Mouse (Mus musculus): ENCODE results near the gene Lamb2. TPM values are rescaled to one million over a fixed set of nuclear protein-coding genes. Genes with fewer than 3 reads are reported as not detected.

Lamb2 gene
- polyA plus RNA-seq, 1 experiment from 2014 or later, result 0.92 TPM

- 7% methylated on average over 20 of the region's 20 CpGs for WGBS (ENCODE audit: missing documents)
- H3K4me3 ChIP-seq (ENCODE audit: inconsistent target), result peak overlapping the region; percentile 7; the same call in 1 of the 2 replicates
- H3K79me2 ChIP-seq (ENCODE audit: inconsistent target), result no peaks in the 10 kb centered on the region
- no peak overlapping the region for H3K27ac ChIP-seq
- H3K36me3 ChIP-seq (ENCODE audit: inconsistent target), result no peaks in the 10 kb centered on the region
These were observed 839 bp upstream of the Lamb2 start for GRCm38 (mm10) chr9:108478638-108479156.

GRCm38 (mm10) chr9:108479241-108479640 is 295 bp upstream of the Lamb2 start:
- no peak overlapping the region for H3K27ac ChIP-seq
- H3K79me2 ChIP-seq (ENCODE audit: inconsistent target), result no peaks in the 10 kb centered on the region
- no peaks in the 10 kb centered on the region for H3K36me3 ChIP-seq (ENCODE audit: inconsistent target)
- no peak overlapping the region for H3K4me3 ChIP-seq (ENCODE audit: inconsistent target)
- WGBS (ENCODE audit: missing documents), result 58% methylated on average over 11 of the region's 11 CpGs

GRCm38 (mm10) chr9:108480813-108481519 is 1.4 kb downstream of the Lamb2 start:
- Histone ChIP-seq H3K36me3 (ENCODE audit: inconsistent target) (no peaks in the 10 kb centered on the region), H3K27ac (no peak overlapping the region), H3K4me3 (ENCODE audit: inconsistent target) (no peak overlapping the region), H3K79me2 (ENCODE audit: inconsistent target) (no peaks in the 10 kb centered on the region)
- WGBS (ENCODE audit: missing documents), result 93% methylated on average over 28 of the region's 28 CpGs

- Histone ChIP-seq H3K27ac (no peak overlapping the region), H3K79me2 (ENCODE audit: inconsistent target) (no peaks in the 10 kb centered on the region), H3K36me3 (ENCODE audit: inconsistent target) (no peaks in the 10 kb centered on the region), H3K4me3 (ENCODE audit: inconsistent target) (no peak overlapping the region)
- WGBS (ENCODE audit: missing documents), result 93% methylated on average over 19 of the region's 19 CpGs
These were observed 2.1 kb downstream of the Lamb2 start for GRCm38 (mm10) chr9:108481520-108482210.

- no peak overlapping the region for H3K4me3 ChIP-seq (ENCODE audit: inconsistent target)
- no peaks in the 10 kb centered on the region for H3K36me3 ChIP-seq (ENCODE audit: inconsistent target)
- no peaks in the 10 kb centered on the region for H3K79me2 ChIP-seq (ENCODE audit: inconsistent target)
- 95% methylated on average over 17 of the region's 18 CpGs for WGBS (ENCODE audit: missing documents)
- no peak overlapping the region for H3K27ac ChIP-seq
These were observed 3.7 kb downstream of the Lamb2 start for GRCm38 (mm10) chr9:108483051-108483790.

GRCm38 (mm10) chr9:108484021-108484420 is 4.5 kb downstream of the Lamb2 start:
- Histone ChIP-seq H3K27ac (no peak overlapping the region), H3K36me3 (ENCODE audit: inconsistent target) (no peaks in the 10 kb centered on the region), H3K4me3 (ENCODE audit: inconsistent target) (no peak overlapping the region), H3K79me2 (ENCODE audit: inconsistent target) (no peaks in the 10 kb centered on the region)
- WGBS (ENCODE audit: missing documents), result 94% methylated on average over 15 of the region's 15 CpGs

- no peak overlapping the region for H3K4me3 ChIP-seq (ENCODE audit: inconsistent target)
- WGBS (ENCODE audit: missing documents), result 91% methylated on average over 17 of the region's 19 CpGs
- no peak overlapping the region for H3K27ac ChIP-seq
- no peaks in the 10 kb centered on the region for H3K79me2 ChIP-seq (ENCODE audit: inconsistent target)
- no peaks in the 10 kb centered on the region for H3K36me3 ChIP-seq (ENCODE audit: inconsistent target)
These were observed 5.9 kb downstream of the Lamb2 start for GRCm38 (mm10) chr9:108485301-108485875.

GRCm38 (mm10) chr9:108486973-108487530 is 7.5 kb downstream of the Lamb2 start:
- Histone ChIP-seq H3K79me2 (ENCODE audit: inconsistent target) (peaks cover 10% of the 10 kb centered on the region), H3K27ac (no peak overlapping the region), H3K4me3 (ENCODE audit: inconsistent target) (no peak overlapping the region), H3K36me3 (ENCODE audit: inconsistent target) (no peaks in the 10 kb centered on the region)
- WGBS (ENCODE audit: missing documents), result 92% methylated on average over 8 of the region's 8 CpGs

- WGBS (ENCODE audit: missing documents), result 94% methylated on average over 17 of the region's 17 CpGs
- H3K36me3 ChIP-seq (ENCODE audit: inconsistent target), result peaks cover 7% of the 10 kb centered on the region; the same call in 1 of the 2 replicates
- H3K79me2 ChIP-seq (ENCODE audit: inconsistent target), result peaks cover 24% of the 10 kb centered on the region
- H3K27ac ChIP-seq, result no peak overlapping the region
- H3K4me3 ChIP-seq (ENCODE audit: inconsistent target), result no peak overlapping the region
These were observed 8.9 kb downstream of the Lamb2 start for GRCm38 (mm10) chr9:108488403-108488802.

- Histone ChIP-seq H3K27ac (no peak overlapping the region), H3K4me3 (ENCODE audit: inconsistent target) (no peak overlapping the region), H3K36me3 (ENCODE audit: inconsistent target) (peaks cover 13% of the 10 kb centered on the region), H3K79me2 (ENCODE audit: inconsistent target) (peaks cover 32% of the 10 kb centered on the region)
- 93% methylated on average over 19 of the region's 20 CpGs for WGBS (ENCODE audit: missing documents)
These were observed 9.7 kb downstream of the Lamb2 start for GRCm38 (mm10) chr9:108489215-108489614.

GRCm38 (mm10) chr9:108489702-108490558 is 10.4 kb downstream of the Lamb2 start:
- H3K27ac ChIP-seq, result peak overlapping the region; percentile 48
- WGBS (ENCODE audit: missing documents), result 50% methylated on average over 25 of the region's 26 CpGs
- peak overlapping the region; percentile 40 for H3K4me3 ChIP-seq (ENCODE audit: inconsistent target)
- peaks cover 20% of the 10 kb centered on the region for H3K36me3 ChIP-seq (ENCODE audit: inconsistent target)
- peaks cover 32% of the 10 kb centered on the region for H3K79me2 ChIP-seq (ENCODE audit: inconsistent target)

- Histone ChIP-seq H3K36me3 (ENCODE audit: inconsistent target) (peaks cover 27% of the 10 kb centered on the region), H3K79me2 (ENCODE audit: inconsistent target) (peaks cover 32% of the 10 kb centered on the region), H3K4me3 (ENCODE audit: inconsistent target) (peak within 1 kb of the TSS; percentile 95), H3K27ac (peak within 1 kb of the TSS; percentile 75)
- WGBS (ENCODE audit: missing documents), result under 1% methylated on average over 69 of the region's 69 CpGs
These were observed 11.2 kb downstream of the Lamb2 start, which contains the start of gene Usp19 for GRCm38 (mm10) chr9:108490559-108491285. Usp19 (plus strand) TSS chr9:108490602.

- 3% methylated on average over 12 of the region's 12 CpGs for WGBS (ENCODE audit: missing documents)
- Histone ChIP-seq H3K36me3 (ENCODE audit: inconsistent target) (peaks cover 32% of the 10 kb centered on the region), H3K4me3 (ENCODE audit: inconsistent target) (peak overlapping the region; percentile 95), H3K79me2 (ENCODE audit: inconsistent target) (peaks cover 32% of the 10 kb centered on the region), H3K27ac (peak overlapping the region; percentile 75)
These were observed 11.7 kb downstream of the Lamb2 start for GRCm38 (mm10) chr9:108491286-108491580.

Data from macrophage (primary cell).